Mouse (Mus musculus): ENCODE measurements around the gene Tldc2. TPM values are rescaled to one million over a fixed set of nuclear protein-coding genes. Genes with fewer than 3 reads are reported as not detected.
A peak's percentile ranks its signal among the peaks of the same experiment; 100 is the strongest.

The Tldc2 gene
- total and polyA plus RNA-seq, 3 experiments = not detected

- dilution Hi-C loops (cut with MboI; ENCODE audit: extremely low pct_ligation_motif_present, extremely low pct_unique_long_range_greater_than_20kb, low sequenced_read_pairs) (no loop called here), in situ Hi-C loops (cut with MboI; ENCODE audit: low pct_ligation_motif_present, low pct_unique_long_range_greater_than_20kb, low sequenced_read_pairs) (loop anchor here (10.0 to 25.0 kb wide), 2 partner anchors 50 to 428 kb away; partner anchors contain the start of genes Blcap and Nnat)
- Histone ChIP-seq H3K4me2 (ENCODE audit: insufficient read depth, low read depth, poor library complexity, severe bottlenecking) (peak overlapping the region; percentile 22), H3K36me3 (replicated peaks in 1 of 2; ENCODE audit: control insufficient read depth in 1 of 2, insufficient read depth in 1 of 2, low read length in 1 of 2) (no peaks in the 10 kb centered on the region), H3K27ac (ENCODE audit: insufficient read depth, low read depth) (peak overlapping the region; percentile 64), H3K9me3 (replicated peaks; ENCODE audit: low read length) (peaks cover 3% of the 10 kb centered on the region), H3K4me1 (ENCODE audit: control insufficient read depth in 1 of 2, insufficient read depth in 2 of 2) (peaks cover 10 to 46% of the 10 kb centered on the region in 2 experiments; a peak in 3 of 4 replicates), H3K79me2 (replicated peaks; ENCODE audit: control insufficient read depth, extremely low read depth, insufficient read depth, poor library complexity, severe bottlenecking) (peaks cover 29% of the 10 kb centered on the region), H3K4me3 (replicated peaks in 1 of 3; ENCODE audit: low read depth in 2 of 3, low read length in 2 of 3, poor library complexity in 1 of 3) (peak overlapping the region; percentile 70 to 90 (median 74)), H3K9ac (ENCODE audit: insufficient read depth, low read depth) (peak overlapping the region; percentile 71), H3K27me3 (replicated peaks) (no peaks in the 10 kb centered on the region)
- TF ChIP-seq SIN3A (IDR thresholded peaks at IDR 0.05; ENCODE audit: low read length) = no peak; the same call in 1 of the 2 replicates
- TF ChIP-seq ETS1 (conservative IDR thresholded peaks at IDR 0.05; ENCODE audit: low read depth, low read length) = 0 out of 2 replicates have a peak, but pooled peaks have one; percentile 34
- peak; percentile 75; the same call in 1 of the 2 replicates for TF ChIP-seq UBTF (IDR thresholded peaks at IDR 0.05; ENCODE audit: low read depth, low read length)
- DNase-seq (ENCODE audit: extremely low read depth) = no peak
Measured at GRCm38 (mm10) chr2:157134479-157134931, 47.6 kb downstream of the Tldc2 start.

- H3K36me3 ChIP-seq (replicated peaks in 1 of 2; ENCODE audit: control insufficient read depth in 1 of 2, insufficient read depth in 1 of 2, low read length in 1 of 2) = no peaks in the 10 kb centered on the region
- TF ChIP-seq POLR2A (IDR thresholded peaks at IDR 0.05; ENCODE audit: low read depth, low read length) = peak; percentile 91
- TF ChIP-seq RCOR1 (conservative IDR thresholded peaks at IDR 0.05; ENCODE audit: low read depth, low read length) = no peak
- peak; percentile 73 for TF ChIP-seq NELFE (IDR thresholded peaks at IDR 0.05; ENCODE audit: low read depth, low read length)
- TF ChIP-seq ELF1 (IDR thresholded peaks at IDR 0.05; ENCODE audit: low read depth, low read length) = 0 out of 2 replicates have a peak, but pooled peaks have one; percentile 12
- TF ChIP-seq TBP (conservative IDR thresholded peaks at IDR 0.05; ENCODE audit: low read depth, low read length) = 0 out of 2 replicates have a peak, but pooled peaks have one; percentile 39
- peak; percentile 33; the same call in 1 of the 2 replicates for TF ChIP-seq MEF2A (IDR thresholded peaks at IDR 0.05; ENCODE audit: borderline replicate concordance, low read depth, low read length)
- TF ChIP-seq TCF12 (IDR thresholded peaks at IDR 0.05; ENCODE audit: low read depth, low read length) = peak; percentile 43; the same call in 1 of the 2 replicates
- TF ChIP-seq NRF1 (IDR thresholded peaks at IDR 0.05; ENCODE audit: low read depth, low read length) = peak; percentile 98
- no peak for TF ChIP-seq CHD1 (IDR thresholded peaks at IDR 0.05; ENCODE audit: low read depth, low read length)
- peak; percentile 53 for TF ChIP-seq HCFC1 (IDR thresholded peaks at IDR 0.05; ENCODE audit: low read depth, low read length)
- H3K27me3 ChIP-seq (replicated peaks) = no peaks in the 10 kb centered on the region
- H3K9ac ChIP-seq (ENCODE audit: insufficient read depth, low read depth) = peak within 1 kb of the TSS; percentile 71
- in situ Hi-C loops (cut with MboI; ENCODE audit: low pct_ligation_motif_present, low pct_unique_long_range_greater_than_20kb, low sequenced_read_pairs) (loop anchor here (10.0 to 25.0 kb wide), 2 partner anchors 50 to 427 kb away; partner anchors contain the start of genes Blcap and Nnat), dilution Hi-C loops (cut with MboI; ENCODE audit: extremely low pct_ligation_motif_present, extremely low pct_unique_long_range_greater_than_20kb, low sequenced_read_pairs) (no loop called here)
- H3K79me2 ChIP-seq (replicated peaks; ENCODE audit: control insufficient read depth, extremely low read depth, insufficient read depth, poor library complexity, severe bottlenecking) = peaks cover 29% of the 10 kb centered on the region
- H3K27ac ChIP-seq (ENCODE audit: insufficient read depth, low read depth) = peak within 1 kb of the TSS; percentile 64
- H3K4me1 ChIP-seq (ENCODE audit: control insufficient read depth in 1 of 2, insufficient read depth in 2 of 2) = peaks cover 10 to 47% of the 10 kb centered on the region in 2 experiments; a peak in 3 of 4 replicates
- peaks cover 8% of the 10 kb centered on the region for H3K9me3 ChIP-seq (replicated peaks; ENCODE audit: low read length)
- DNase-seq (ENCODE audit: extremely low read depth) = peak; percentile 95
- H3K4me3 ChIP-seq (replicated peaks in 1 of 3; ENCODE audit: low read depth in 2 of 3, low read length in 2 of 3, poor library complexity in 1 of 3) = peak within 1 kb of the TSS; percentile 70 to 90 (median 74)
- peak within 1 kb of the TSS; percentile 79 for H3K4me2 ChIP-seq (ENCODE audit: insufficient read depth, low read depth, poor library complexity, severe bottlenecking)
Measured at GRCm38 (mm10) chr2:157135014-157135413, 48.2 kb downstream of the Tldc2 start, which contains the start of gene Samhd1. TSS of gene Samhd1 (minus strand) at chr2:157135265.

Data from CH12.LX (cell line).